Mouse (Mus musculus): Measurements from ENCODE around the gene Schip1. TPM values are rescaled to one million over a fixed set of nuclear protein-coding genes. Genes with fewer than 3 reads are reported as not detected.

The Schip1 gene
- polyA plus RNA-seq, 1 experiment from 2014 or later: 2.3 TPM

- Histone ChIP-seq H3K4me2 (ENCODE audit: low read depth, low read length) (peak overlapping the region; percentile 96), H3K9me3 (ENCODE audit: low read length) (no peaks in the 10 kb centered on the region), H3K4me3 (ENCODE audit: low read depth, low read length) (peak overlapping the region; percentile 60), H3K36me3 (replicated peaks; ENCODE audit: insufficient read depth, low read length) (no peaks in the 10 kb centered on the region), H3K4me1 (ENCODE audit: insufficient read depth) (peaks cover 19% of the 10 kb centered on the region), H3K27me3 (ENCODE audit: insufficient read depth, low read length) (peaks cover 43% of the 10 kb centered on the region), H3K9ac (replicated peaks) (peak overlapping the region; percentile 60), H3K27ac (ENCODE audit: low read depth) (peak overlapping the region; percentile 63)
- TF ChIP-seq EP300 (IDR thresholded peaks at IDR 0.05; ENCODE audit: low read depth) (no peak), CTCF (IDR thresholded peaks at IDR 0.05; ENCODE audit: low read depth) (no peak)
- WGBS (ENCODE audit: insufficient replicate concordance): 3% methylated on average over 12 of the region's 12 CpGs
- ATAC-seq: peak; percentile 40; the same call in 1 of the 2 replicates
- no peak for DNase-seq
These were observed 428.6 kb downstream of the Schip1 start for GRCm38 (mm10) chr3:68493170-68493585.

- Histone ChIP-seq H3K4me2 (ENCODE audit: low read depth, low read length) (peak overlapping the region; percentile 96), H3K9ac (replicated peaks) (peak overlapping the region; percentile 60), H3K36me3 (replicated peaks; ENCODE audit: insufficient read depth, low read length) (no peaks in the 10 kb centered on the region), H3K27me3 (ENCODE audit: insufficient read depth, low read length) (peaks cover 43% of the 10 kb centered on the region), H3K9me3 (ENCODE audit: low read length) (no peaks in the 10 kb centered on the region), H3K27ac (ENCODE audit: low read depth) (peak overlapping the region; percentile 63), H3K4me1 (ENCODE audit: insufficient read depth) (peaks cover 19% of the 10 kb centered on the region), H3K4me3 (ENCODE audit: low read depth, low read length) (peak overlapping the region; percentile 60)
- ATAC-seq (peak; percentile 65), DNase-seq (peak; percentile 67)
- under 1% methylated on average over 56 of the region's 70 CpGs for WGBS (ENCODE audit: insufficient replicate concordance)
- TF ChIP-seq CTCF (IDR thresholded peaks at IDR 0.05; ENCODE audit: low read depth) (no peak), EP300 (IDR thresholded peaks at IDR 0.05; ENCODE audit: low read depth) (no peak)
These were observed 429.1 kb downstream of the Schip1 start for GRCm38 (mm10) chr3:68493586-68494295.

GRCm38 (mm10) chr3:68494296-68495095 lies 429.9 kb downstream of the Schip1 start:
- TF ChIP-seq CTCF (IDR thresholded peaks at IDR 0.05; ENCODE audit: low read depth) (no peak), EP300 (IDR thresholded peaks at IDR 0.05; ENCODE audit: low read depth) (no peak)
- Histone ChIP-seq H3K9me3 (ENCODE audit: low read length) (no peaks in the 10 kb centered on the region), H3K4me2 (ENCODE audit: low read depth, low read length) (peak overlapping the region; percentile 96), H3K36me3 (replicated peaks; ENCODE audit: insufficient read depth, low read length) (no peaks in the 10 kb centered on the region), H3K27ac (ENCODE audit: low read depth) (peak overlapping the region; percentile 40; the same call in 1 of the 2 replicates), H3K4me1 (ENCODE audit: insufficient read depth) (peaks cover 19% of the 10 kb centered on the region), H3K4me3 (ENCODE audit: low read depth, low read length) (peak overlapping the region; percentile 60), H3K9ac (replicated peaks) (peak overlapping the region; percentile 55), H3K27me3 (ENCODE audit: insufficient read depth, low read length) (peaks cover 43% of the 10 kb centered on the region)
- WGBS (ENCODE audit: insufficient replicate concordance): under 1% methylated on average over 67 of the region's 68 CpGs
- ATAC-seq: no peak
- peak; percentile 27 for DNase-seq

- ATAC-seq (no peak; the same call in 1 of the 2 replicates), DNase-seq (peak; percentile 23)
- Histone ChIP-seq H3K27me3 (ENCODE audit: insufficient read depth, low read length) (peaks cover 43% of the 10 kb centered on the region), H3K27ac (ENCODE audit: low read depth) (no peak overlapping the region), H3K4me3 (ENCODE audit: low read depth, low read length) (peak overlapping the region; percentile 60), H3K36me3 (replicated peaks; ENCODE audit: insufficient read depth, low read length) (no peaks in the 10 kb centered on the region), H3K9me3 (ENCODE audit: low read length) (no peaks in the 10 kb centered on the region), H3K9ac (replicated peaks) (peak overlapping the region; percentile 55), H3K4me2 (ENCODE audit: low read depth, low read length) (peak overlapping the region; percentile 96), H3K4me1 (ENCODE audit: insufficient read depth) (peaks cover 19% of the 10 kb centered on the region)
- 1% methylated on average over 37 of the region's 38 CpGs for WGBS (ENCODE audit: insufficient replicate concordance)
- no peak for TF ChIP-seq EP300 (IDR thresholded peaks at IDR 0.05; ENCODE audit: low read depth)
- TF ChIP-seq CTCF (IDR thresholded peaks at IDR 0.05; ENCODE audit: low read depth): no peak
These were observed 430.6 kb downstream of the Schip1 start for GRCm38 (mm10) chr3:68495096-68495735.

GRCm38 (mm10) chr3:68495736-68496242 lies 431.2 kb downstream of the Schip1 start:
- peaks cover 43% of the 10 kb centered on the region for H3K27me3 ChIP-seq (ENCODE audit: insufficient read depth, low read length)
- H3K4me2 ChIP-seq (ENCODE audit: low read depth, low read length): peak overlapping the region; percentile 96
- H3K27ac ChIP-seq (ENCODE audit: low read depth): no peak overlapping the region
- H3K4me1 ChIP-seq (ENCODE audit: insufficient read depth): peaks cover 19% of the 10 kb centered on the region
- no peak overlapping the region for H3K9ac ChIP-seq (replicated peaks)
- DNase-seq (no peak), ATAC-seq (no peak)
- no peaks in the 10 kb centered on the region for H3K9me3 ChIP-seq (ENCODE audit: low read length)
- no peaks in the 10 kb centered on the region for H3K36me3 ChIP-seq (replicated peaks; ENCODE audit: insufficient read depth, low read length)
- WGBS (ENCODE audit: insufficient replicate concordance): 13% methylated on average over 9 of the region's 9 CpGs
- H3K4me3 ChIP-seq (ENCODE audit: low read depth, low read length): peak overlapping the region; percentile 60
- TF ChIP-seq CTCF (IDR thresholded peaks at IDR 0.05; ENCODE audit: low read depth) (no peak), EP300 (IDR thresholded peaks at IDR 0.05; ENCODE audit: low read depth) (no peak)
